ENCODE assay signal across 17 mouse cellular contexts in genomic region chr9:92568798-92569197, GRCm38 (mm10).
"Had no signal": no experiment of that assay in that cellular context is flagged by ENCODE, and none has a peak within 500 bp of the region (broad histone marks: within the 10 kb centered on the region; RNA-seq: fewer than 3 reads in every experiment).

No protein-coding gene starts in this region.

- DNase-seq: lung, adult 18-20 months; lung, embryonic 14.5 days; lung, postnatal 10 days; retina, postnatal 1 day; right cerebral cortex, adult 18-20 months; right cerebral cortex, postnatal 25 days; right cerebral cortex, postnatal 4 days; spleen, adult 18-20 months; thymus, adult 18-20 months; thymus, postnatal 14 days; thymus, postnatal 36 days had no signal

- H3K4me2 ChIP-seq: lung, embryonic 14.5 days; midbrain, embryonic 11.5 days; midbrain, embryonic 13.5 days; midbrain, embryonic 15.5 days; neural tube, embryonic 13.5 days; neural tube, embryonic 15.5 days had no signal

- H3K27me3 ChIP-seq: megakaryocyte, embryonic 14.5 days; midbrain, embryonic 13.5 days; midbrain, embryonic 15.5 days; neural tube, embryonic 13.5 days; neural tube, embryonic 15.5 days had no signal

- H3K36me3 ChIP-seq: midbrain, embryonic 13.5 days; midbrain, embryonic 15.5 days; neural tube, embryonic 13.5 days; neural tube, embryonic 15.5 days had no signal

- H3K4me3 ChIP-seq: megakaryocyte, embryonic 14.5 days; midbrain, embryonic 13.5 days; midbrain, embryonic 15.5 days; neural tube, embryonic 13.5 days; neural tube, embryonic 15.5 days had no signal
